Mouse (Mus musculus) cerebellum, postnatal 4 days (tissue): ENCODE results near the gene 4933425L06Rik.
A peak's percentile ranks its signal among the peaks of the same experiment; 100 is the strongest.

Experiments used
- DNase-seq, 2 experiments: peaks; one replicate each; pipeline ENCODE4 v3.0.0; 2022; ENCODE audit warnings: low spot score in 2 of 2, mixed read lengths in 1 of 2

Gene 4933425L06Rik

DNA sequence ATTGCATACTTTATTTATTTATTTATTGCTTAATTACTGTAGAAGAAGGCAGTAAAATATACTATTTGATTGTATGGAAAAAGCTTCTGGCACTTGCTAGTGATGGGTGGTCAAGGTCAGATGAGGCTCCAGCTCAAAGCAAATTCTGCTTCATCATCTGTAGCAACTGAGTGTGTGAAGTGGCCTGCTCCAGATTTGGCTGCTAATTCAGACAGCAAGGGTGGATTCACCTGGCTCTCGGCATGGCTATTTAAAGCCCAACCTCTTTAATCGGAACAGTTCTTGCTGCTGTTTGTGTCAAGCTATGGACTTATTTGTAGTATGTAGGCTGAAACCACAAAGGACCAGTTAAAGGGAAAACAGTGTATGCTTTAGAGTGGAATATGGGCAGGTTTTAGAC is 50.9 kb downstream of the 4933425L06Rik start:
- no peak for DNase-seq

DNA sequence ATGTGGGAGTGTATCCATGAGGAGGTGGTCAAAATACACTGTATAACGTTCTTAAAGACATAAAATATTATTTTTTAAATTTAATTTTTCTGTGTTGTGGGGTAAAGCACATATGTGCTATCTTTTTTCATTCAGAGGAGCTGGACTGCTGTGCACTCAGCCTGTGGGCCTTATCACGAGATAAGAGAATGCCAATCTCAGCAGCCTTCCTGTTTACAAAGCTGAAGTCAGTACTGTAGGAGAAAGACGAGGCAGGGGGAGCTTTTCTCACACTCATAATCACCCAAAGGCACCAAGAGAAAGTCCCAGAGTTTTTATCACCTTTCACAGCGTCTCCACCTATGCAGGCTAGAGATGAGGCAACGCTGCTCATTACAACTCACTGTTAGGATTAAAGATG is 52.5 kb downstream of the 4933425L06Rik start:
- no peak for DNase-seq

- DNase-seq = no peak
These were observed 58.0 kb downstream of the 4933425L06Rik start for GRCm38 (mm10) chr13:105139881-105140280.

GRCm38 (mm10) chr13:105146827-105147226 is 64.9 kb downstream of the 4933425L06Rik start:
- no peak for DNase-seq

GRCm38 (mm10) chr13:105147795-105148418 is 66.0 kb downstream of the 4933425L06Rik start:
- DNase-seq = no peak

GRCm38 (mm10) chr13:105150006-105150405 is 68.1 kb downstream of the 4933425L06Rik start:
- DNase-seq = no peak

DNA sequence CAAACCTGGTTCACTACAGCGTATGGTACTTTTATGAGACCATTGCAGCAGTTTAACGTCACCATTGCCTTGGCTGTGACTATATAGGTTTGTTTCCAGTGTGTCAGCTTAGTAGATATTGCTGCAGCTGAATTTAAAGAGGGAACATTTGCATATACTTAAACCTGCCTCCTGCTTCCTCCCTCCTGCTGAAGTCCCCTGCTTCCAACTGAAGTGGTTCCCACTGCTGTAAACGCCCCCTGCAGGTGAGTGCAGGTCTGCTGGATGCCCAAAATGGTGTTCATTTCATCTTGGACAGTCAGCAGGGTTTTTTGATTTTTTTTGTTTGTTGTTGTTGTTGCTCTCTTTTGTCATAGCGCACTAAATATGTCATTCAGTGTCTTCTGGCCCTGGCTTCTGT is 72.0 kb downstream of the 4933425L06Rik start:
- peak in 1 of 2 experiments; percentile 11 for DNase-seq

DNA sequence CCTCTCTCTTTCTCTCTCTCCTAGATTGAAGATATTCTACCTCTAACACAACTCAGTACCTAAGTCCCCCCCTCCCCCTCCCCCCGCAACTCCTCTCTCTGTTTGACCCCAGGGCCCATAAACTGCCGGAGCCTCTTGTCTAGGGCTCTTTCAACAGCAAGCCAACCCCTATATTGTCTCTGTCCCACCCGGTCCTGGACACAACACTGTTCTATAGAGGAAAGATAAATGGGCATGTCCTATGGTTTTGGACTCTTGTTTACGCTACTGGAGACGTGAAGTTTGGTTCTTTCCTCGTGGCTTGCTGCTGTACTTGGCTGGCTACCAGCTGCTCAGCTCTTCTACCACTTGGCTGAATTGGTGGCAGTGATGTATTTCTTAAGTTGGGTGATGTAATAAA is 83.5 kb downstream of the 4933425L06Rik start:
- DNase-seq = no peak
